Mouse (Mus musculus) megakaryocyte, embryonic 14.5 days (primary cell): ENCODE results near the gene Ess2. TPM values are rescaled to one million over a fixed set of nuclear protein-coding genes. Genes with fewer than 3 reads are reported as not detected.
A peak's percentile ranks its signal among the peaks of the same experiment; 100 is the strongest.

Source experiments
- H3K27me3 ChIP-seq: replicated peaks from 2 replicates; pipeline ENCODE3; 2012; ENCODE audit warnings: inconsistent platforms
- H3K36me3 ChIP-seq: replicated peaks from 2 replicates; pipeline ENCODE3; 2012; ENCODE audit warnings: low read length, inconsistent platforms, mixed read lengths
- H3K4me1 ChIP-seq: 2 replicates; pipeline ENCODE4 v1.6.1; 2012; ENCODE audit warnings: inconsistent platforms
- H3K4me3 ChIP-seq: replicated peaks from 2 replicates; pipeline ENCODE3; 2012; ENCODE audit warnings: moderate library complexity, mild to moderate bottlenecking, inconsistent platforms
- H3K9me3 ChIP-seq: 2 replicates; pipeline ENCODE4 v1.6.1; 2012; ENCODE audit warnings: inconsistent platforms
- FLI1 ChIP-seq: IDR thresholded peaks from 2 replicates; pipeline ENCODE4 v1.6.1; 2012; ENCODE audit warnings: low read length, inconsistent platforms, mixed read lengths
- GATA1 ChIP-seq: IDR thresholded peaks from 3 replicates; pipeline ENCODE4 v1.6.1; 2012; ENCODE audit warnings: mixed read lengths, low read length, inconsistent platforms, borderline replicate concordance
- polyA plus RNA-seq: library from polyadenylated mRNA; stranded (reverse); fragments of >175 nt; gene quantifications from 2 replicates; pipeline ENCODE4 v1.2.3, GENCODE M21; 2012; ENCODE audit warnings: low replicate concordance; ENCODE audit not compliant: insufficient read depth

Gene Ess2
- polyA plus RNA-seq, 1 experiment, result 21.8 TPM

DNA sequence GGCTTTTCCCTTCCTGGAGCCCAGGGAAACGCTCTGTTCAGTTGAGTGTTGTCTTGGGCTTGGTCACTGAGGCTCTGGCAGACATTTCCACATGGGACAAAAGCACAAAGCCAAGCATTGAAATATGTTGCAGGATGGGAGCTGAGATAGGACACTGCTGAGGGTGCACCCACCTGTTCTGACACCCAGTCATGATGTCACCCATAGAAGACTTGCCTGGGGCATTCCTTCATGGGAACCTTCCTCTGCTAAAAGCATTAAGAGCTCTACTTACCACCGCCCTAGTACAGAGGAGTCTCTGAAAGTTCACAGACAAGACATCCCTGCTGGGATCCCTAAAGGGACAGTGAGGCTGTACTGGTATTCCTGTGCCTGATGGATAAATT is 20.8 kb downstream of the Ess2 start:
- H3K4me3 ChIP-seq, result peak overlapping the region; percentile 98
- no peaks in the 10 kb centered on the region for H3K9me3 ChIP-seq
- TF ChIP-seq GATA1, result no peak
- no peak for TF ChIP-seq FLI1
- peaks cover 42% of the 10 kb centered on the region for H3K4me1 ChIP-seq
- peaks cover 12% of the 10 kb centered on the region for H3K36me3 ChIP-seq
- H3K27me3 ChIP-seq, result peaks cover 15% of the 10 kb centered on the region

- H3K27me3 ChIP-seq, result peaks cover 10% of the 10 kb centered on the region
- peaks cover 16% of the 10 kb centered on the region for H3K36me3 ChIP-seq
- H3K9me3 ChIP-seq, result no peaks in the 10 kb centered on the region
- TF ChIP-seq FLI1, result no peak
- no peak for TF ChIP-seq GATA1
- peaks cover 46% of the 10 kb centered on the region for H3K4me1 ChIP-seq
- H3K4me3 ChIP-seq, result peak overlapping the region; percentile 98
Observed at GRCm38 (mm10) chr16:17889689-17890341, 21.3 kb downstream of the Ess2 start.

DNA sequence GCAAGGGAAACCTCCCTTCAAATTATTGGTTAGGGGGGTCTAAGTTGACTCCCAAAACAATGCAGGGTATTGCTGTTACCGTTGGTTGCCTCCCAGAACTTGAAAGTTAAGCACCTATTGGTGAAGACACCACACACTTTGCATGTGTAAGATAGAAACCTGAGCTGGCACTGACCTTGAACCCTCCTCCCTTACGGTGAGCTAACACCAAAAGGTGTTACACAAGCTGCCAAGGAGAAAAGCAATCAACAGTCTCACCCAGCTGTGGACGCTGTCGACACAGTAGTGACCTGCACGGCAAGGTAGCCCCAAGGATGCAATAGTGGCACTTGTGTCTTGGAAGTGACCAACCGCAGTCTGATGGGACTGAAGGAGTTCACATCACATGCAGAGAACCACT is 27.0 kb downstream of the Ess2 start:
- no peaks in the 10 kb centered on the region for H3K9me3 ChIP-seq
- TF ChIP-seq GATA1, result no peak
- TF ChIP-seq FLI1, result no peak
- no peaks in the 10 kb centered on the region for H3K27me3 ChIP-seq
- H3K4me1 ChIP-seq, result peaks cover 58% of the 10 kb centered on the region
- no peak overlapping the region for H3K4me3 ChIP-seq
- peaks cover 51% of the 10 kb centered on the region for H3K36me3 ChIP-seq

GRCm38 (mm10) chr16:17882196-17882595 is 29.0 kb downstream of the Ess2 start:
- Histone ChIP-seq H3K4me1 (peaks cover 67% of the 10 kb centered on the region), H3K27me3 (no peaks in the 10 kb centered on the region), H3K4me3 (no peak overlapping the region), H3K9me3 (peaks cover 4% of the 10 kb centered on the region; the same call in 1 of the 2 replicates), H3K36me3 (peaks cover 70% of the 10 kb centered on the region)
- TF ChIP-seq FLI1 (no peak), GATA1 (no peak)

DNA sequence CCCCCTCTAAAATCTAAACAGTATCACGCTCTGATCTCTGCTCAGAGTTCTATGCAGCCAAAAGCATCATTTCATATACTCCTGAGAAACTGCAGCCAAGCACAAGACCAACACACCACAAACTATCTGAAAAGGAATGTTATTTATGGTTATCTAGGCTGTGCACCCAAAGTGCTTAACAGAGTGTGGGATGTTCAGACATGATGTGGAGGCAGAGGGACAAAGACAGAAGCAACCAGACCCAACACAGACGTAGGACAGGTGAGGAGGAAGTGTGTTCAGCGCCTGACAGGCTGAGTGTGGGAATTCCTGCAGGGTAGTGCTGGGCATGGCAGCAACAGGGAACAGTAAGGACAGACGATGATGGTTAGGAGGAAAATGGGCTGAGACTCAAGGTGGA is 31.6 kb downstream of the Ess2 start:
- H3K36me3 ChIP-seq, result peaks cover 66% of the 10 kb centered on the region
- H3K27me3 ChIP-seq, result no peaks in the 10 kb centered on the region
- peaks cover 55% of the 10 kb centered on the region for H3K4me1 ChIP-seq
- TF ChIP-seq GATA1, result no peak
- TF ChIP-seq FLI1, result no peak
- peak overlapping the region; percentile 47 for H3K4me3 ChIP-seq
- peaks cover 4% of the 10 kb centered on the region; the same call in 1 of the 2 replicates for H3K9me3 ChIP-seq

DNA sequence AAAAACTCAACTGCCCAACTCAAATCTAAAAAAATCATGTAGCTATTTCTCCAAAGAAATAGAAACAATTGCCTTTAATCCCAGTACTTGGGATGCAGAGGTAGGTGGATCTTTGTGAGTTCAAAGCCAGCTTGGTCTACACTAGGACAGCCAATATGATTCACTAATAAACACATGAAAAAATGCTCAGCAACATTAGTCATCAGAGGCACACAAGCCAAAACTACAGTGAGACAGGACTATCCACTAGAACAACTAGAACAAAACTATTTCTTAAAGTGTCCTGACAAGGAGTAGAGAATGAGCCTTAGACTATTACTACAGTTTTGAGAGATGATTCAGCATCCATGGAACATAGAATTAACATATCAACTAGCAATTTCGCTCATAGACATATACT is 35.1 kb downstream of the Ess2 start:
- Histone ChIP-seq H3K4me3 (no peak overlapping the region), H3K4me1 (peaks cover 49% of the 10 kb centered on the region), H3K27me3 (no peaks in the 10 kb centered on the region), H3K9me3 (peaks cover 4% of the 10 kb centered on the region; the same call in 1 of the 2 replicates), H3K36me3 (peaks cover 67% of the 10 kb centered on the region)
- TF ChIP-seq GATA1 (no peak), FLI1 (no peak)

DNA sequence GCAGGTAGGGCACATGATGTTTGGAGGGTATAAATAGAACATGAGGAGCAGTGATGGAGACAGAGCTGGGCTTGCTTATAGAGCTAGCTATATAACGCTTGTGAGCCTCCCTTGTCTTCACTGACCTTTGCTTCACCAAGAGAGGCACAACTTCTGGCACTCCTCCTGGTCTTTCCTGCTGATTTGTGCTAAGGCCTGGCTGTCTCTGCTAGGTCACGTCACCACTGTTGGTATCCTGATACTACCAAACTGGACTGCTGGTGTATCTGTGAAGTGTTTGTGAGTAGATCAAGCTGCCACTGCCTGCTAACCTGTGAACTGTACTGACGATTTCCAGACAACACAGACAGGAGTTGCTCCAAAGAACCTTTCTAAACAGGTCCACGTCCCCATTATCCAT is 36.0 kb downstream of the Ess2 start:
- no peaks in the 10 kb centered on the region for H3K27me3 ChIP-seq
- no peak overlapping the region for H3K4me3 ChIP-seq
- peaks cover 74% of the 10 kb centered on the region for H3K36me3 ChIP-seq
- H3K9me3 ChIP-seq, result peaks cover 4% of the 10 kb centered on the region; the same call in 1 of the 2 replicates
- no peak for TF ChIP-seq FLI1
- no peak for TF ChIP-seq GATA1
- H3K4me1 ChIP-seq, result peaks cover 49% of the 10 kb centered on the region

DNA sequence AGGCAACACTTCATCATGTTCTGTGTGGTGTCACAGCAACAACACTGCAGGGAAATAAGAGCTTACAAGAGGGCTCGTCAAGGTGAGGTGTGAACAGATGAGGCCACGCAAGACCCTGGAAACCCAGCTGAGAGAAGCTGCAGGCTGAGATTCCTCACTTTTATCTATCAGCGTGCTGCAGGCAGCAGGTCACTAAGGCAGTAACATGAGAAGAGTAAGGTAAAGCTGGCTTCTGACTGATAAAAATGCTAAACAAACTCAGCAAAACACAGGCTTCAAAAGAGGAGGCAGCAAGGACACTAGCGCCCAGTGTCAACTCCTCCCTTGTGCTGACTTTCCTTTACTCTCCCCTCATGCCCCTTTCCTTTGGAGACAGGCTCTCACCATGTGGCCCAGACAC is 38.2 kb downstream of the Ess2 start:
- no peaks in the 10 kb centered on the region for H3K27me3 ChIP-seq
- H3K4me1 ChIP-seq, result peaks cover 45% of the 10 kb centered on the region
- TF ChIP-seq GATA1 (no peak), FLI1 (no peak)
- no peaks in the 10 kb centered on the region for H3K9me3 ChIP-seq
- no peak overlapping the region for H3K4me3 ChIP-seq
- peaks cover 74% of the 10 kb centered on the region for H3K36me3 ChIP-seq

DNA sequence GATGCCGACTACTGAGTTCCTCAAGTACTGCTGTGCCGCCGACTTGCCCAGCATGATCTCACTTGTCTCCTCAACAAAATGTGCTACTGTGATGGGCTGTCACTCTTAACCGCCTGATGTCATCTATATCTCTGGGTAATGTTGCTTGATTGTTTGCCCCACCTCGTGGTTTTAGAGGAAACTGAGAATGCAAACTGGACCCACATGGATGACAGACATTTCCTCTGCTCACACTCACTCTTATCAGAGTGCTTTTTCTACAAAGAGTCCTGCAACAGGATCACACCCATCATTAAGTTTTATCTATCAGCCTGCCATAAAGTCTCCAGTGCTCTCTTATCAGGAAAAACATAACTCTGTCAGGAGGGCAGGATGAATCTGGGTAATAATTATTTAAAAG is 39.9 kb downstream of the Ess2 start:
- Histone ChIP-seq H3K36me3 (peaks cover 75% of the 10 kb centered on the region), H3K9me3 (no peaks in the 10 kb centered on the region), H3K27me3 (no peaks in the 10 kb centered on the region), H3K4me1 (peaks cover 35% of the 10 kb centered on the region), H3K4me3 (no peak overlapping the region)
- no peak for TF ChIP-seq FLI1
- no peak for TF ChIP-seq GATA1

- H3K36me3 ChIP-seq, result peaks cover 81% of the 10 kb centered on the region
- H3K4me3 ChIP-seq, result no peak overlapping the region
- H3K27me3 ChIP-seq, result no peaks in the 10 kb centered on the region
- H3K4me1 ChIP-seq, result peaks cover 9% of the 10 kb centered on the region
- H3K9me3 ChIP-seq, result no peaks in the 10 kb centered on the region
- TF ChIP-seq FLI1, result no peak
- no peak for TF ChIP-seq GATA1
Observed at GRCm38 (mm10) chr16:17865770-17866169, 45.4 kb downstream of the Ess2 start.

DNA sequence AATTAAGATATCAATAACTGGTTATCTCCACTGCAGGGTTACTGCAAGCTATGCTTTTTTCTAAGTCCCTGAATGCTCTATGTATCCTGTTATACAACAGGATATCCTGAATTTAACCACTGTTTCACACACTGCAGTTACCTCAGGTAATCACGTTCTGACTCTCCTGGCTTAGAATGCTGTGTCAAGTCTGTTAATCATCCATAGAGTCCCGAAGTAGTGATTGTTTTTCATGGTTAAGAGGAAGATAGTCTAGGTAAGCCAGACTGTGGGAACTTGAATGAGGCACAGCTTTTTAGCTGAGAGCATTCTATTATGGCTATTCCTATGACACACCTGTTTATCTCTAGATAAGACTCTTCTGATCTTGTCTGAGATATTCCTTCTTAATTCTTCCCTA is 45.9 kb downstream of the Ess2 start:
- no peaks in the 10 kb centered on the region for H3K9me3 ChIP-seq
- H3K36me3 ChIP-seq, result peaks cover 81% of the 10 kb centered on the region
- no peaks in the 10 kb centered on the region for H3K27me3 ChIP-seq
- H3K4me3 ChIP-seq, result no peak overlapping the region
- TF ChIP-seq GATA1 (no peak), FLI1 (no peak)
- peaks cover 13% of the 10 kb centered on the region for H3K4me1 ChIP-seq
